Mouse (Mus musculus): ENCODE data around the gene Zfp260.

The Zfp260 gene

GRCm38 (mm10) chr7:30122188-30122530 is 27.6 kb downstream of the Zfp260 start:
- no peak for DNase-seq (ENCODE audit: low read depth, low spot score)

GRCm38 (mm10) chr7:30129900-30130299 is 35.3 kb downstream of the Zfp260 start:
- no peak for DNase-seq (ENCODE audit: low read depth, low spot score)

- DNase-seq (ENCODE audit: low read depth, low spot score): no peak
Observed at GRCm38 (mm10) chr7:30132396-30132795, 37.8 kb downstream of the Zfp260 start.

GRCm38 (mm10) chr7:30136826-30137225 is 42.2 kb downstream of the Zfp260 start:
- DNase-seq (ENCODE audit: low read depth, low spot score): no peak

- no peak for DNase-seq (ENCODE audit: low read depth, low spot score)
Observed at GRCm38 (mm10) chr7:30143170-30143554, 48.6 kb downstream of the Zfp260 start.

- peak; percentile 28 for DNase-seq (ENCODE audit: low read depth, low spot score)
Observed at GRCm38 (mm10) chr7:30143555-30144209, 49.1 kb downstream of the Zfp260 start.

GRCm38 (mm10) chr7:30147011-30147410 is 52.4 kb downstream of the Zfp260 start:
- DNase-seq (ENCODE audit: low read depth, low spot score): no peak

- no peak for DNase-seq (ENCODE audit: low read depth, low spot score)
Observed at GRCm38 (mm10) chr7:30154040-30154439, 59.5 kb downstream of the Zfp260 start.

GRCm38 (mm10) chr7:30155507-30155906 is 60.9 kb downstream of the Zfp260 start:
- DNase-seq (ENCODE audit: low read depth, low spot score): no peak

Measured in telencephalon, adult 2 months (tissue).